17 mouse cellular contexts compared by ENCODE assay signal in the genomic region with DNA sequence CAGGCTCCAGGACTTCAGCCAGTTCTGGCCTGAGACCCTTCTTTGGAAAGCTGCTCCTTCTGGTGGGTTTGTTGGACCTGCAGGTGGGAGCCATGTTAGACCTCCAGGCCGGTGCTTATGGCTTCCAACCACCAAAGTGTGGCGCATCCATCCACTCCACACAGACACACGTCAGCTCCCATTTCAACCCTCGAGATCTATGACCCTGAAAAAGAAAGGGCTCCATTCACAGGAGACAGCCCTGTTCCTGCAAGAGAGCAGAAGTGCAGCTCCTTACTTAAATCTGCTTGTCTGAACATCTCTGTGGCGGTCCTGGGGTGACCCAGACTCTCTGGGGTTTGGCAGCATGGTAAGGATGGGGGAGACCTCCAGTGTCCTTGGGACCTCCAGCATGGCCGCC. TPM values are rescaled to one million over a fixed set of nuclear protein-coding genes. Genes with fewer than 3 reads are reported as not detected.
"Had no signal": no experiment of that assay in that cellular context is flagged by ENCODE, and none has a peak within 500 bp of the region (broad histone marks: within the 10 kb centered on the region; RNA-seq: fewer than 3 reads in every experiment).

No protein-coding gene starts in this region.

- H3K27ac ChIP-seq: liver, embryonic 14.5 days; midbrain, embryonic 10.5 days; neural tube, embryonic 12.5 days; stomach, embryonic 15.5 days; stomach, postnatal 0 days had no signal

- H3K4me2 ChIP-seq: lung, embryonic 14.5 days; neural tube, embryonic 12.5 days; stomach, embryonic 15.5 days had no signal

- H3K9me3 ChIP-seq: midbrain, embryonic 10.5 days; neural tube, embryonic 12.5 days; stomach, embryonic 15.5 days had no signal

- DNase-seq: lung, adult 18-20 months; lung, postnatal 10 days; lung, postnatal 4 days; midbrain, embryonic 14.5 days; right cerebral cortex, postnatal 14 days; thymus, adult 2 months; thymus, postnatal 25 days; thymus, postnatal 4 days had no signal

- H3K4me1 ChIP-seq: neural tube, embryonic 12.5 days had no signal

- H3K9ac ChIP-seq: liver, embryonic 14.5 days; lung, embryonic 14.5 days; neural tube, embryonic 12.5 days; stomach, embryonic 15.5 days had no signal

- H3K4me3 ChIP-seq: midbrain, embryonic 10.5 days; myocyte; neural tube, embryonic 12.5 days; stomach, embryonic 15.5 days had no signal

RNA-seq across cellular contexts. Expression of a gene that starts 9.3 kb away (rescaled TPM):
- polyA plus RNA-seq: myocyte had no signal

RNA-seq across cellular contexts. Expression of a gene that starts 34.2 kb away (rescaled TPM):
- polyA plus RNA-seq: midbrain, embryonic 14.5 days; neural tube, embryonic 14.5 days; spleen, adult 2 months had no signal
